ENCODE assay signal across 8 mouse cellular contexts in genomic region chr11:53300330-53301166, GRCm38 (mm10). TPM values are rescaled to one million over a fixed set of nuclear protein-coding genes. Genes with fewer than 3 reads are reported as not detected.
A peak's percentile ranks its signal among the peaks of the same experiment; 100 is the strongest.
DNase-seq lines count a peak whose midpoint lies in the region; ATAC-seq and TF ChIP-seq lines count a peak whose summit lies in the region.

Hspa4 (minus strand) TSS chr11:53300457.

- 1% methylated on average over 58 of the region's 58 CpGs for WGBS in hindbrain, embryonic 10.5 days
- WGBS in lung, postnatal 0 days = under 1% methylated on average over 55 of the region's 58 CpGs

- no peaks in the 10 kb centered on the region for H3K9me3 ChIP-seq in hindbrain, embryonic 10.5 days
- no peaks in the 10 kb centered on the region for H3K9me3 ChIP-seq in lung, postnatal 0 days (ENCODE audit: low read length)

- peak within 1 kb of the TSS; percentile 100 for H3K4me3 ChIP-seq in hindbrain, embryonic 10.5 days
- H3K4me3 ChIP-seq in lung, postnatal 0 days (ENCODE audit: low read depth, low read length) = peak within 1 kb of the TSS; percentile 98

- peak; percentile 88 for TF ChIP-seq EP300 in lung, postnatal 0 days (IDR thresholded peaks at IDR 0.05)

- peaks cover 28% of the 10 kb centered on the region for H3K4me1 ChIP-seq in hindbrain, embryonic 10.5 days (replicated peaks)
- peaks cover 14% of the 10 kb centered on the region; the same call in 1 of the 2 replicates for H3K4me1 ChIP-seq in lung, postnatal 0 days (ENCODE audit: insufficient read depth, low read depth, low read length)

- ATAC-seq in frontal cortex, adult (ENCODE audit: low TSS enrichment) = peak; percentile 97
- peak; percentile 97 for ATAC-seq in lung, postnatal 0 days

- peak within 1 kb of the TSS; percentile 96 for H3K9ac ChIP-seq in lung, postnatal 0 days (replicated peaks; ENCODE audit: low read depth)

- H3K4me2 ChIP-seq in lung, postnatal 0 days (replicated peaks; ENCODE audit: low read depth, low read length) = peak within 1 kb of the TSS; percentile 74

- H3K27ac ChIP-seq in hindbrain, embryonic 10.5 days = peak within 1 kb of the TSS; percentile 96
- peak within 1 kb of the TSS; percentile 99 for H3K27ac ChIP-seq in lung, postnatal 0 days (ENCODE audit: low read length)

- TF ChIP-seq CTCF in lung, postnatal 0 days (IDR thresholded peaks at IDR 0.05) = no peak

- peaks cover 27% of the 10 kb centered on the region for H3K36me3 ChIP-seq in hindbrain, embryonic 10.5 days
- no peaks in the 10 kb centered on the region for H3K36me3 ChIP-seq in lung, postnatal 0 days (ENCODE audit: insufficient read depth, low read length)

- peak; percentile 100 for DNase-seq in MN1 (ENCODE audit: low spot score)
- peak; percentile 98 for DNase-seq in cerebellum, adult 9-10 months
- DNase-seq in hindbrain, embryonic 10.5 days (ENCODE audit: low spot score) = peak; percentile 98
- peak; percentile 98 for DNase-seq in layer of hippocampus, adult 9-11 months
- DNase-seq in lung, postnatal 0 days (ENCODE audit: low spot score) = peak; percentile 99
- DNase-seq in ovary, postnatal 14 days (ENCODE audit: low spot score) = peak; percentile 99
- peak; percentile 98 for DNase-seq in thymus, postnatal 14 days

- H3K27me3 ChIP-seq in hindbrain, embryonic 10.5 days (ENCODE audit: insufficient read depth, poor library complexity, severe bottlenecking) = no peaks in the 10 kb centered on the region
- H3K27me3 ChIP-seq in lung, postnatal 0 days (replicated peaks; ENCODE audit: insufficient read depth, low read length) = no peaks in the 10 kb centered on the region

RNA-seq across cellular contexts. Expression of gene Hspa4, which starts in this region (rescaled TPM):
- polyA plus RNA-seq in hindbrain, embryonic 10.5 days (2016; fragmentation: Nextera tagmentation; extraction: Ambion mirVana) = 91.2 and 112 TPM in 2 replicates
- polyA plus RNA-seq in lung, postnatal 0 days (2015; fragmentation: Nextera tagmentation; extraction: Ambion mirVana) = 42.0 and 42.3 TPM in 2 replicates

Comparison
In these comparisons a context has a peak if more than half of its experiments do, and no peak if none do; other contexts are left out.
1. Peak in every context shown above with its lines: DNase-seq, ATAC-seq, H3K4me3 ChIP-seq and H3K27ac ChIP-seq.